ENCODE assay signal across 34 mouse cellular contexts in genomic region chr5:81107431-81107830, GRCm38 (mm10).
DNase-seq lines count a peak whose midpoint lies in the region; ATAC-seq and TF ChIP-seq lines count a peak whose summit lies in the region.
"Had no signal": no experiment of that assay in that cellular context is flagged by ENCODE, and none has a peak within 500 bp of the region (broad histone marks: within the 10 kb centered on the region; RNA-seq: fewer than 3 reads in every experiment).

No protein-coding gene starts in this region.

- TF ChIP-seq POLR2A in myocyte (IDR thresholded peaks at IDR 0.05; ENCODE audit: insufficient read length, low read depth): no peak

- no peak overlapping the region for H3K4me2 ChIP-seq in lung, postnatal 0 days (replicated peaks; ENCODE audit: low read depth, low read length)
- no peak overlapping the region for H3K4me2 ChIP-seq in myocyte (ENCODE audit: low read depth)
- H3K4me2 ChIP-seq: embryonic facial prominence, embryonic 13.5 days; forebrain, embryonic 12.5 days; hindbrain, embryonic 12.5 days; lung, embryonic 14.5 days; neural tube, embryonic 12.5 days had no signal

- peaks cover 40% of the 10 kb centered on the region for H3K79me2 ChIP-seq in myocyte (ENCODE audit: control insufficient read depth, insufficient read depth)

- no peak for TF ChIP-seq CTCF in lung, postnatal 0 days (IDR thresholded peaks at IDR 0.05)

- no peak overlapping the region for H3K9ac ChIP-seq in lung, postnatal 0 days (replicated peaks; ENCODE audit: low read depth)
- H3K9ac ChIP-seq: embryonic facial prominence, embryonic 13.5 days; forebrain, embryonic 12.5 days; forebrain, postnatal 0 days; hindbrain, embryonic 12.5 days; liver, embryonic 14.5 days; lung, embryonic 14.5 days; neural tube, embryonic 12.5 days had no signal

- no peaks in the 10 kb centered on the region for H3K27me3 ChIP-seq in lung, postnatal 0 days (replicated peaks; ENCODE audit: insufficient read depth, low read length)
- no peaks in the 10 kb centered on the region for H3K27me3 ChIP-seq in myocyte (ENCODE audit: control insufficient read depth, insufficient read depth, insufficient read length)
- H3K27me3 ChIP-seq: embryonic facial prominence, embryonic 13.5 days; forebrain, embryonic 12.5 days; hindbrain, embryonic 12.5 days; neural tube, embryonic 12.5 days had no signal

- no peak overlapping the region for H3K27ac ChIP-seq in lung, postnatal 0 days (ENCODE audit: low read length)
- H3K27ac ChIP-seq: embryonic facial prominence, embryonic 13.5 days; forebrain, embryonic 12.5 days; hindbrain, embryonic 12.5 days; kidney, postnatal 0 days; liver, embryonic 14.5 days; neural tube, embryonic 12.5 days had no signal

- H3K4me1 ChIP-seq in lung, postnatal 0 days (ENCODE audit: insufficient read depth, low read depth, low read length): no peaks in the 10 kb centered on the region
- H3K4me1 ChIP-seq: embryonic facial prominence, embryonic 13.5 days; forebrain, embryonic 12.5 days; hindbrain, embryonic 12.5 days; neural tube, embryonic 12.5 days had no signal

- H3K4me3 ChIP-seq in lung, postnatal 0 days (ENCODE audit: low read depth, low read length): no peak overlapping the region
- H3K4me3 ChIP-seq in myocyte: no peak overlapping the region
- H3K4me3 ChIP-seq: embryonic facial prominence, embryonic 13.5 days; erythroblast, embryonic 14.5 days; forebrain, embryonic 12.5 days; hindbrain, embryonic 12.5 days; neural tube, embryonic 12.5 days had no signal

- H3K36me3 ChIP-seq in lung, postnatal 0 days (ENCODE audit: insufficient read depth, low read length): no peaks in the 10 kb centered on the region
- no peaks in the 10 kb centered on the region for H3K36me3 ChIP-seq in myocyte (ENCODE audit: control insufficient read depth, insufficient read depth)
- H3K36me3 ChIP-seq: embryonic facial prominence, embryonic 13.5 days; forebrain, embryonic 12.5 days; G1E; hindbrain, embryonic 12.5 days; neural tube, embryonic 12.5 days had no signal

- no peak overlapping the region for H3ac ChIP-seq in myocyte (ENCODE audit: control insufficient read depth, insufficient read length)

- H3K9me3 ChIP-seq in lung, postnatal 0 days (ENCODE audit: low read length): no peaks in the 10 kb centered on the region
- H3K9me3 ChIP-seq: embryonic facial prominence, embryonic 13.5 days; forebrain, embryonic 12.5 days; G1E; hindbrain, embryonic 12.5 days; neural tube, embryonic 12.5 days had no signal

- 73% methylated on average over 1 of the region's 1 CpGs for WGBS in lung, postnatal 0 days

- no peak for TF ChIP-seq EP300 in lung, postnatal 0 days (IDR thresholded peaks at IDR 0.05)

- no peak for ATAC-seq in lung, postnatal 0 days
- ATAC-seq in granulocyte monocyte progenitor cell, adult 5-6 weeks (replicated peaks; ENCODE audit: poor library complexity, severe bottlenecking): peak; percentile 96
- ATAC-seq: forebrain, postnatal 0 days; intestine, embryonic 16.5 days had no signal

- peak; percentile 16 for DNase-seq in lung, postnatal 0 days (ENCODE audit: low spot score)
- DNase-seq in lung, postnatal 10 days: no peak
- DNase-seq in MEL-GATA-1-ER (ENCODE audit: extremely low read depth, low read depth): peak; percentile 27
- no peak for DNase-seq in frontal cortex, postnatal 36 days (ENCODE audit: low spot score in 2 of 2)
- no peak for DNase-seq in cerebellum, adult 11-12 months
- no peak for DNase-seq in frontal cortex, postnatal 25 days (ENCODE audit: low spot score in 2 of 2)
- DNase-seq: adrenal gland, postnatal 36 days; B cell, adult 2 months; cerebellum, adult 9-10 months; cerebellum, postnatal 36 days; embryo, embryonic 11 days; forebrain, postnatal 0 days; heart, postnatal 14 days; kidney, adult 8-10 months; kidney, postnatal 4 days; layer of hippocampus, postnatal 36 days; left cerebral cortex, postnatal 4 days; lung, embryonic 14.5 days; lung, postnatal 4 days; midbrain, embryonic 14.5 days; right cerebral cortex, adult 18-20 months; right cerebral cortex, postnatal 4 days; thymus, postnatal 4 days had no signal

TF ChIP-seq in myocyte, 11 proteins besides CTCF, POLR2A, EP300 and RAD21:
- TF ChIP-seq CEBPB (IDR thresholded peaks at IDR 0.05; ENCODE audit: insufficient read depth, poor library complexity, severe bottlenecking) (peak; percentile 94), REST (IDR thresholded peaks at IDR 0.05; ENCODE audit: insufficient read depth, insufficient read length) (no peak)

Comparison
In these comparisons a context has a peak if more than half of its experiments do, and no peak if none do; other contexts are left out.
1. DNase-seq: peak in lung, postnatal 0 days (single experiment) and MEL-GATA-1-ER (single experiment); none in lung, postnatal 10 days (single experiment), frontal cortex, postnatal 36 days (0 of 2), cerebellum, adult 11-12 months (single experiment) and frontal cortex, postnatal 25 days (0 of 2).